Mouse (Mus musculus): ENCODE measurements around the gene Mmp14.

DNA sequence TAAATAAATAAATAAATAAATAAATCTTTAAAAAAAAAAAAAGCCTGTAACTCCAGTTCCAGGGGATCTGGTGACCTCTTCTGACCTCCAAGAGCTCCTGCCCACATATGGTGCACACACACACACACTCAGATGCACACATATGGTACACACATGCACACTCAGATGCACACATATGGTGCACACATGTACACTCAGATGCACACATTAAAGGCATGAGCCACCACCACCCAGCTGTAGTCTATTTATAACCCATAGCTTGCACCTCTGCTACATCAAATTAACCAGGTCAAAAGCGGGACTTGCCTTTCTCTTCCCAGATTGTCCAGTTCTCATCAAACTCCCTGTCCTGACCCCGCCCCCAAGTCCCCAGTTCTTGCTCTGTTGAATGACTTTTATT, 10.4 kb upstream of the Mmp14 start:
- TF ChIP-seq CTCF (IDR thresholded peaks at IDR 0.05; ENCODE audit: insufficient read depth, low read length) (no peak), POLR2A (IDR thresholded peaks at IDR 0.05; ENCODE audit: borderline replicate concordance, extremely low read depth, low read depth, low read length) (no peak)

All from lung, adult 2 months (tissue).